Mouse (Mus musculus) cerebellum, adult 18-20 months (tissue): Measurements from ENCODE around the gene Dscam.
"Not testable (repeated sequence)": the region's sequence is repeated elsewhere in the genome, so short reads cannot be mapped to it uniquely, and the experiment has no call there.

Source experiments
- DNase-seq, 2 experiments: peaks; one replicate each; pipeline ENCODE4 v3.0.0; 2021

Gene Dscam

DNA sequence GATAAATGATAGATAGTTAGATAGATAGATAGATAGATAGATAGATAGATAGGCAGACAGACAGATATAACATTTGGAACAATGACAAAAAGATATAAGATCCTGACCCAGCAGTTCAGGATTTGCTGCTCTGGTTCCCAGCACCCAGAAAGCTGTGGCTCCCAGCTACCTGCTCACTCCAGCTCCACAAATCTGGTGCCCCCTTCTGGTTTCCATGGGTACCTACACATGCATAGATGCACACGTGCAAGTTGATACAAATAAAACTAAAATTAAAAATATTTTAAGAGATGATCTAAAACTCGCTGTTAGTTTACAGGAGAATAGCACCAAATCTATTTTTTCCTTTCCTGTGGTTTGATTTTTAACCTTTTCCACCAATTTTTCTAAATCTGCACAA, 238.8 kb downstream of the Dscam start:
- DNase-seq, result no peak

- no peak for DNase-seq
Observed at GRCm38 (mm10) chr16:96928011-96928410, 242.5 kb downstream of the Dscam start.

GRCm38 (mm10) chr16:96927408-96927807, 243.1 kb downstream of the Dscam start:
- no peak for DNase-seq

GRCm38 (mm10) chr16:96926977-96927376, 243.6 kb downstream of the Dscam start:
- no peak for DNase-seq

DNA sequence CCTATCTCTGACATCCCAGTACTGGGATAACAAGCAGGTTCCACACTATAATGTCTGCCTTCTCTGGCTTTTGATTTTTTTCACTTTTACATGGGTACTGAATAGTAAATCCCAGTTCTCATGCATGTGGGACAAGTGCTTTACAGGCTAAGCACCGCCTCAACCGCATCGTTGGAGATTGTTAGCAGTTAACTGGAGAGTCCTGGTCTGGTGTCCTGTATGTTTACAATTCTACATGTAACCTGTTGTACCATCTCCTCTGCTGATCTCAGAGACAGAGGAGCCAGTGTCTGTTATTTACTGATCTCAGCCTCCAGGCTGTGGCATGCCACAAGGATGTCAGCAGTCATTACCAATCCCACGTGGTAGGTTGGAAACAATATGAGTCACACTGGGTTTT, 246.6 kb downstream of the Dscam start:
- no peak for DNase-seq

DNA sequence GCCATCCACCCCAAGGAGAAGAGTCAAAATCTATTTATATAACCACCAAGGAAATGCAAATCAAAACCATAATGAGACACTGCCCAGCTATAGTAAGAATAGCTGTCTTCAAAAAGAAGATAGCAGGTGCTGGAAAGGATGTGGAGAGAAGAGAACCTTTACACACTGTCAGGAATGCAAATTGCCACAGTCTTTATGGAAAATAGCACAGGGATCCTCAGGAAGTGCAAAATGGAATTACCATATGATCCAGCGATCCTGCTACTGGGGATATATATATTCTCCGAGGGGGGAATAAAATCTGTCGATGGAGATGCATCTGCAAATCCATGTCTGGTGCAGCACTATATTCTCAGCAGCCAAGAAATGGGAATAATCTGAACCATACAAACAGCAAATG, 256.1 kb downstream of the Dscam start:
- DNase-seq, result no peak

DNA sequence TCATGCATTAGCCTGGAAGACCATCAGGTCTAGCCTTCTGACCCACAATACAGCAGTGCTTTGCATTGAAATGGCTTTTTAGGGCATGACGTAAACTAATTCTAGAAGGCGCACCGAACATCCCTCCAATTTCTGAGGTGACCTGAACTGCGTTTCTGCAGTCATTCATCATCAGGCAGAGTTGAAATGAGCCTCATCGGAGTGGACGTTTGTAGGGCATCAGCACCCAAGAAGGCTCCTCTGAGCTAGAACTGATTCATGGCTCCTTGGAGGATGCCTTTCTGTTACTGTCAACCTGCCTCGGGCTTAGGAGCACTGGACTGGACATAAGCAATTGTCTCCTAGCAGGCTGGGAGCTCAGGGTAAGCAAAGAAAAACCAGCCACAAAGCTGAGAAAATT, 257.7 kb downstream of the Dscam start:
- DNase-seq, result no peak

GRCm38 (mm10) chr16:96912103-96912502, 258.4 kb downstream of the Dscam start:
- DNase-seq, result no peak

DNA sequence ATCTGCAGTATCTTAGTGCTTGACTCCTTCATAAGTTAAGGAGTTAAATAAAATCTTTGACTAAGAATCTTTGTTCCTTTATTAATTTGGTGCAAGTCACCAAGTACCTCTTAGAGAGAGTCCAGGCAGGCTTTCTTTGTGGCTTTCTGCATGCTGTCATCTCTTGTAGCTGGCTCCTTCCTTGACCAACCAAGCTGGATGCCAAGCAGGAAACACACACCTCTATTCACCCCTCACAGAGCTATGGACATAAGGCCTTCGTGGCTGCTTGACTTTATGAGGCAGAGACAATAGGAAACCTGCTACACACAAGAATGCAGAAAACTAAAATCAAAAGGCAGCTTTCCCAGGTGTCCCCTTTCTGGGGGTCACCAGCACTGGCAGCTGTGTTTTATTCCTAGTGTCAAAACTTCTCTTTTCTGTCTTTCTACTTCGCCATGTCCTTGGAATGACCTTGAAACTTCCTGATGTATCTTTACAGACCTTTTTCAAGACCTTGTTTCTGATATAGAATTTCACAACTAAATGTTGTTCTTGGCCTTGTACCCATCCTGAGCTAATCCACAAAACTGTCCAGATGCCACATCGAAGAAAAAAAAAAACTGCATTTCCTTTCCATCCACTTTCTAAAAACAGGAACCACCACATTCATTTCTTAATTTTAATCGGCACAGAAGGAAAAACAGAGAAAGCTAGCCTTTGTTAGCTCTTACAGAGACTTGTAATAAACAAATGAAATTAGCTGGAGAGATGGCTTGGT, 260.0 kb downstream of the Dscam start:
- DNase-seq, result no peak

DNA sequence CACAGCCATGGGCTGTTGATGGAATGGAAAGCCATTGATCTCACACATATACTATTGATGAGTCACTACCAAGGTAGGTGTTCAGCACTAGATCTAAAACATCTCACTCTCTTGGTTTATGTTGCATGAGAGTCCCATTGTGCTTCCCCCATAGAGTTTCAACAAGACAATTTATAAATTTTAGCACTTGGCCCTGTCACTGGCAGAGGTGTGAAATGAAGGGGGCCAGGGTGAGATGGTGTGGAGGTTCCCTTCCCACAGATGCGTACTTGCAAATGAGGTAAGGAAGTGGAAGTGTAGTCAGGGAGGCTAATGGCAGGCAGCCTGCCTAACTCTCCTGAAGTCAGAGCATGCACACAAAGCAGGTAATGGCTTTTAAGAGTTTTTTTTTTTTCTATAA, 262.7 kb downstream of the Dscam start:
- DNase-seq, result no peak

DNA sequence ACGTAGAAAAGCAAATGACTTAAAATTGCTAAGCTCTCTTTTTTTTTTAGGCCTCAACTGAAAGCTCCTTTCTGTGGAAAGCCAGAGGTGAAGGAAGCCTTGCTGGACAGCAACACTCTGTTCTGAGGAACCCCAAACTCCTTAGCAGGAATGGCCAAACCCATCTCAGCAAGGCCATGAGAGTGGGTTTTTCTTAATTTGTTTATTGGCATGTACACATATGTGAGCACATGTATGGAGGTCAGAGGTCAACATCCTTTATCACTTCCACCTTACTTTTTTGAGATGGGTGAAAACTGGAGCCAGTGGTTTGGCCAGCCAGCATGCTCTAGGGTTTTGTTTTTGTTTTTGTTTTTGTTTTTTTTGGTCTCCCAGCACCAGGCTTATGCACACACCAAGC, 263.5 kb downstream of the Dscam start:
- DNase-seq, result no peak

DNA sequence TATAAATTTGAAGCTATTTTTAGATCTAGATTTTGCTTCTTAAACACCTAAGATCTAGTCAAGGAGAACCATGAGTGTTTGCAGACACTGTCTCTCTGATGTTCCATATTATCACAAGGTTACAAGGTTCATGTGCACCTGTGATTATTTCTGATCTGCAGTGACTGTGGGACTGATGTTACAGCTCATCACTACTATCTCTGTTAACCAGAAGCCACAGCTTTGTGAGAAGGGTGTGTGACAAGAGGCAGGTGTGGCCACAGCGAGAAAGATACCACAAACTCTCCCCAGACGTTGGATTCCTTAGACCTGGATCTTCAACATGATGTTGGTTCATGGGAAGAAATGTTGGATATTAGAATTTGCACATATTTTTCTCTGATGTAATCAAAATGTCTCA, 263.9 kb downstream of the Dscam start:
- no peak for DNase-seq

DNA sequence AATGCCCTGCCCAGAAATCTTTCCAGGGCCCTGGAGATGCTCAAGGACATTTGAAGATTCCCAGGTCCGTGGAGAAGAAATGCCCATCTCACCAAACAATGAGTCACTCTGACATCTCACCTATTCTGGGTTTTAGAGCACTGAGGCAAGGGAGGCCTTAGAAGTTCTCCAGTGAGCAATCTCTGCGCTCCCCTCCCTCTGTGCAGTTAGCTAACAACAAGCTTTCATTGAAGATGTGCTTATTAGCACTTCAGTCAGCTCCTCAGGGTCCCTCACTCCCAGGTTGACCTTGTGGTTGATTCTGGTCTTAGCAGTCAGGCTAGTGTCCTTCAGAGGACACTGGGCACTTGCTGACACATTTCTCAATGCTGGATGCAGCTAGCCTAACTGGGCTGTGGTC, 265.8 kb downstream of the Dscam start:
- no peak for DNase-seq

DNA sequence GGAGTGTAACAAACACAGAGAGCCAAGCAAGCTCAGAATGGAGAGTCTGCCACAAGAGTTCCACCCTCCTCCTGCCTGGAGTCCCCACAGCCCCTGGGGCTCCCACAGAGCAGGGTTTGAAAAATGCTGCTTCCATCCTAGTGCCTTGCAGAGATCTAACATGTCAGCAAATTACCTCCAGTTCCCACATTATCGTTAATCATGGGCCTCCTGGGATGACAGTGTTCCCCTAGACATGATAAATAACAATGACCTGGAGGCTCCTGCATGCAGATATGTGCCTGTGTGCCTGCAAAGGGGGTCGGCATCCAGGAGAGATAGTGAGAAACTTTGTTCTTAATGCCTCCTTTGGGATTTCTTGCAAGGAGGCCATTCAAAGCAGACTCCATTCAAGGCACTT, 266.2 kb downstream of the Dscam start:
- DNase-seq, result no peak

- no peak for DNase-seq
Observed at GRCm38 (mm10) chr16:96902596-96902995, 268.0 kb downstream of the Dscam start.

DNA sequence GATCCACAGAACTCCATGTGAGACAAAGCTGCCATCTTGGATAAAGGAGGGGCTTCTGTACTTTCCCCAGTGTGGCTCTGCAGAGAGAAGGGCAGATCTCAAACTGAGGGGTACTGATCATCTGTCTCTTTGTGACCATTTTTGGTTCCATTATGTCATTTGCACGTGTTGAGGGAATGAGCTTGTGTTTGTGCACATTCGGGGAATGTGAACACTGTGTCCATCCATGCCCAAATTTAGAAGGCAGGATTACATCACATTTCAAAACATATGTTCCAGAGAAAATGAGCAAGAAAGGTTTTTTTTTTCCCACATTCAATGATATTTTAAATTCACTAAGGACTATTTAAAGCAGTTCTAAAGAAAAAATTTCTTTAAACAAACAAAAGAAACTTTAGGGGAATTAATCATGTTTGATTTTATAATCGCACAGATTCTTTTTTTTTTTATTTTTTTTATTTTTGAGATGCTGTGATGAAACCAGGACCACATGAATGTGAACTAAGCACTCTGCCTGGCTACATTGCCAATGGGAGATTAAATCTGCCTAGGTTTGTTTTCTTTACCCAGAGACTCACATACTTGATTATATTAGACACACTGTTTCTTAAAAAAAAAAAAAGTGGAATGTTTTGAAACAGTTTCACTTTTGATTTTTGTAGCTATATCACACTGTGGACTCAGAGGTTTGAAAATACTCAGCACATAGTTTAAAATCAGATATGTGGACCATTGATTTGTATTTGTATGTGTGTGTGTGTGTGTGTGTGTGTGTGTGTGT, 269.1 kb downstream of the Dscam start:
- no peak for DNase-seq

DNA sequence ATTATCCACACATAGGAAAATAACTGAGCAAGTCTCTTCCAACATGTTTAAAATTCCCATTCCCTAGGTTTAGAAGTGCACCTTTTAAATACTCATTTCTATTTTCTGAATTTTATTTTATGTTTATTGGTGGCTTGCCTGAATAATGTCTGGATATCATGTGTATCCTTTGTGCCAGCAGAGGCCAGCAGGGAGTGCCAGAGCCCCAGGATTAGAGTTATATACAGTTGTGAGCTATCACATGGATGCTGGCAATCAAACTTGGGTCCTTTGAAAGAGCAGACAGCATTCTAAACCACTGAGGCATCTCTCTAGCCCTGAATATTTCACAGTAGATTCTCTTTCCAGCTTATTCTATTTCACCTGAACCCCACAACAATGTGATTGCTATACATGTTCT, 271.2 kb downstream of the Dscam start:
- no peak for DNase-seq

DNA sequence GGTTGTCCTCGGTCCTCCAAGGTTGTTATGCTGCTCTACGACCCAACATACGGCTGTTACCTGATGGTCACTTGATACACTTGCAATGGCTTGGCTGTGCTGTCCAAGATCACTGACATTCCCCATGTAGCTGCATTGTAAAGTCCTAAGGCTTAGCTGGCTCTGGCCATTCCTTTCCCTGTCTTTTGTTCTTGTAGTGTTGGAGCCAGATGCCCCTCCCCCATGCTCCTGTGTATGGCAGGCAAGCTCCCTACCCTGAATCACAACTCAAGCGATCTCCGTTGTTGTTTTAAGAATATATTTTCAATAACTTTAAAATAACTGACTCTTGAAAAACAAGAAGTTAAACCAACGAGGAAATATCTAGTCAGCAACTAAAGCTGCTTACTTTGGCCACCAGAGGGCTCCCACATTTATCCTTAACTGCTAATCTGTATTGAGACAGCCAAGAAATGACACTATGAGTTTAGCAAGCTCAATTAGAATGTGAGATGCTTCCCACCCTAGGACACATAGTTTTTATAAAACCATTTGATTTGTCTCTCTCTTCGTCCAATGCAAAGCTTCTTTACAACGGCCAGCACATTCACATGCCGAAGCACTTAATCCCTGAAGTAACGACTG, 273.9 kb downstream of the Dscam start:
- DNase-seq, result peak; percentile 16 to 17

DNA sequence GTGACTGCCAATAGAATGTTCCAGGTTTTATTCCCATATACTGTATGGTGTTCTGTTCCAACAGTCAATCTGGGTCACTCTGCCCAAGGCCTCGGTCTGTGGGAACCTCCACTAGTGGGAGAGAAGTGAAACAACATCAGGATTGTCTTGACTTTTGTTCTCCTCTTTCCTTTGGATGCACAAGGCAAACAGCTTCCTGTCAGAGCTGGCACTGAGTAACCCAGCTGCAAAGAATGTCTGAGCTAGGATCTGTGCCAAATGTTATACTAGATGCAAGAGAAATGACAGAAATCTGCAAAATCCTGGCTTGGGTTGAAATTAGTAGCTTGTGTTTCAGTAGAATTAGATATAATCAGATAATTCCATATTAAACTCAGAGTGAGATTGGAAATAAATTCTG, 282.5 kb downstream of the Dscam start:
- DNase-seq, result no peak

- no peak for DNase-seq
Observed at GRCm38 (mm10) chr16:96885817-96886216, 284.7 kb downstream of the Dscam start.

DNA sequence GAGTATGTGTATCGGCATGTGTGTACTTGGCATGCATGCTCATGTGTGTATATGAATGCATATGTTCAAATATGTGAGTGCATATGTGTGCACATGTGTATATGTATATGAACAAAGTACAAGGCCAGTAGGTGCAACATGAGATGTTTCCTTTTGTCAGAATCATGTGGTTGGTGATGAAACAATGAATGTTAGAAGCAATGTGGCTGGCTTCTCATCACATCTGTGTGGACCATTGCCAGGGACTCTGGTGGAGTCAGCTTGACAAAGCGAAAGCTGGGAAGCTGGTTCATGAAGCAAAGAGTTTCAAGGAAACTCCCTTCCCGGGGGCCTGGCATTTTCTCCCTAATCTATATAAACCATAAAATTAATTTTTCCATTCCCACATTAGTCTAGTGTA, 286.0 kb downstream of the Dscam start:
- not testable (repeated sequence) for DNase-seq

DNA sequence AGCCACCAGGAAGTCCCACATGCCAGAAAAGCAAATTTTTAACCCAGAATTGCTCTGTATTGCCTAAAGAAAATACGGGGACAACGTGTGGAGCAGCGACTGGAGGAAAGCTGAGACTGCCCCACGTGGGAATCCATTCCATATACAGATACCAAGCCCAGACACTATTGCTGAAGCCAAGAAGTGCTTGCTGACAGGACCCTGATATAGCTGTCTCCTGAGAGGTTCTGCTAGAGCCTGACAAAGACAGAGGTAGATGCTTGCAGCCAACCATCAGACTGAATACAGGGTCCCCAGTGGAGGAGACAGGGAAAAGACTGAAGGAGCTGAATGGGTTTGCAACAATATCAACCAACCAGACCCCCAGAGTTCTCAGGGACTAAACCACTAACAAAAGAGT, 293.3 kb downstream of the Dscam start:
- DNase-seq, result no peak

DNA sequence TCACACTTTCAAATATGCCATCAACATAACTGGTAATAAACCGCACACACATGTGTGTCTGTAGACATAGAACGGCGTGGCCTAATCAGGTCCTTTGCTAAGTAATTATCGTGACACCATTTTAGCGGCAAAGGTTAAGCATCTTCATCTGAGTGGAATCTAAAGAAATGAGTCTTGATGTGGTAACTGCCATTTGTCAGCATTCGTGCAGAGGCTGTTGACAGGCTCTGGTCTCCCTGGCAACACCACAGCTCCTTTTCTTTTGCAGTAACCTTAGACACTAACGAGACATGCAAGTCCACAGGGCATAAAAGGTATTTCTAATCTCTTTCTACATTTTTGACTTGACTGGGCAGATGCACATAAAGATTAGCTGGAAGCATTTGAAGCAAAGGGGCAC, 297.8 kb downstream of the Dscam start:
- DNase-seq, result no peak

DNA sequence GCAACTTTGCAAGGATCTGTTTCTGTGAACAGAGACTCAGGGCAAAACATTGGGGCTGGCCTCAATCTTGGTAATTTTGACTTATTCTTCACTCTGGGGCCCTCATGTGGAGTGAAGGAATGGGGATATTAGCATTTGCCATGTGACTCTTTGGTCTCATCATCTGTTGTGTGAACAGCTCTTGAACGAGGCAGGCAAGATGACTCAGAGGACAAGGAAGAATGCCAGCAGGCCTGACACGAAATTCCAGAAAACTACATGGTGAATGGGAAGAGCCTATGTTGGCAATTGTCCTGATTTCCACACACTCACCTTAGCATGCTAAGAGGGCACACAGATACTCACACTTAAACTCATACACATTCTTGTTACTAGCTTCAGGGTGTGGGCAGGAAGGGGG, 313.0 kb downstream of the Dscam start:
- DNase-seq, result no peak
